Mouse (Mus musculus): ENCODE data around the gene Ranbp17.
"Not testable (repeated sequence)": the region's sequence is repeated elsewhere in the genome, so short reads cannot be mapped to it uniquely, and the experiment has no call there.

Gene Ranbp17

DNA sequence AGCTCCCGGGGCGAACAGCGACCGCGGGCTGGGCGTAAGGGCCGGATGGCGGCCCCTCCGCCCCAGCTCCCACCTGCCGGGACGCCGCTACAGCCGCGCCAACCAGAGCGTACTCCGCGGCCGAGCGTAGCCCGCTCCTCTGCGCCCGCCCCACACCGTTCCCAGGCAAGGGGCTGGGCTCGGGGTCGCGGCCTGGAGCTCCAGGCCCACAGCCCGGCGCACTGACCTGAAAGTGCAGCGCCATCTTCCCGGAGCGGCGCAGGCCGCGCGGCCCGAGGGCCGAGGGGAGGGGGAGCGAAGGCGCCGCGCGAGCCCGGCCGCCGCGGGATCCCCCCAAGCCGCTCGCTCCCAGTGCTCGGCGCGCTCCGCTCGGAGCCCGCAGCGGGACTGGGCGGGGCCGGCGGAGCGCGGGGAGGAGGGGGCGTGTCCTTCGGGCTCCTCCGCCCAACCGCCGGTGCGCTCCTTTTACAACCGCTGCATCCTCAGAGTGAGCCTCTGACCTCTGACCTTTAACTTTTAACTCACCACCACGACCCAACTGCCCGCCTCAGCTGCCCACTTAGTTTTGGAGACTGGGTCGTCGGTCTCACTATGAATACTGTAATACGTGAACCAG lies at the start of gene Ranbp17:
Gene Ranbp17 (minus strand): TSS at position 371 of the 616 bp plus-strand sequence.
- DNase-seq: peak; percentile 60 to 67

DNA sequence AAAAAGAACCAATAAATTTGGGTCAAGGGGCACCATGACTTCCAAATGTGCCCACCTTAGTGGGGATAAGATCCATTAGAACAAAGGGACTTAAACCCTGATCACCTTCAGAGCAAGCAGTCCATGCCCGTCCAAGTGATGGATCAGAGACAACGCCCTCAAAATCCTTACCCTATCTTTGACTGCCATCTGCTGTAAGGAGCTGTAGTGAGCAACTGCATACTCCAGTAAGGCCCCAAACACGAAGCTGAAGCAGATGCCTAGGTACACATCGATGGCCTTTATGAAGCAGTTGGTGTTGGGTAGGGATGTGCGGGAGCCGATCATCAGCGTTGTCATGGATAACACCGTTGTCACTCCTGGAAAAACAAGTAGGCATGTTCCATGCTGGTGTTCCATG lies 40.6 kb upstream of the Ranbp17 start:
- no peak for DNase-seq

DNA sequence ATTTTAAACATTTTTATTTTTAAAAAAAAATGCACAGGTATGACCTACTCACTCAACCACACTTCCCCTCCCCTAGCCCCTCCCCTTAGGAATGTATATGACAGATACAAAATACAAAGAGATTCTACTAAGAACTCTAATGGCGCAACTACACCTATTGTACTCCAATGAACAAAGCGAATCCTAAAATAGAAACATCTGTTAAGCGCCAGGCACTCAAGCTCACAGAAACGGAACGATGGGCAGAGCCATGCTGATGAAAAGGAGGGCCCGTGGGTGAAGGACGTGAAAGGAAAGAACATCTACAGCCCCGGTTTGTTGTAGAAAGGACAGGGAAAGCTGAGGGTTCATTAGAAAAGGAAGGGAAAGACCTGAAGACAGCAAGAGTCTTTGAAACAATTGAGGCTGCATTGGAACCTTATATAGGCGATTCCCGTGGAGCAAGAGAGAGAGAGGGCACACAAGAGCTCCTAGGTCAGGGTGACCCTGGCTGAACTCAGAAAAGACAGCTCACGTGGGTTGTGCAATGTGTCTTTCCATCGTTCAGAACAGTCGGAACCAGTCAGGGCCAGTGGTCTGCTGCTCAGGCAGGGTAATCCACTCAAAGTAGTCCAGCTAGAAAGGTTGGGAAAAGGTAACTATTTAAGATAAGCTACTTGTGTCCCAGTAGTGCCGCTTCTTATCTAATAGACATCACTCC lies 37.5 kb upstream of the Ranbp17 start:
- no peak for DNase-seq

DNA sequence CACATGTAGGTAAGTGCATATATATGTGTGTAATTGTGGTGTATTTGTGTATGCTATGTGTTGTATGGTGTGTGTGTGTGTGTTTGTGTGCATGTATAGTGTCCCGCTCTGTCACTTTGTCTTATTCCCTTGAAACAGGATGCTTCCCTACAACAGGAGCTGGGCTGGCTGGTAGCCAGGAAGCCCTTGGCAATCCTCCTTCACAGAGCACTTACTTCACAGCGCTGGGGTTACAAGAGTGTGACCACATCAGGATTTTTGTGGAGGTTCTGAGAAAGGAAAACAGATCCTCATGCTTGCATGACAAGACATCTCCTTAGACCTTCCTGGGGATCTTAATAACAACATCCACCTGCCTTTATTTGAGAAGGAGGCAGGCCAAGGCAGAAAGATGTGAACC lies 33.8 kb upstream of the Ranbp17 start:
- DNase-seq: peak; percentile 31 to 51

DNA sequence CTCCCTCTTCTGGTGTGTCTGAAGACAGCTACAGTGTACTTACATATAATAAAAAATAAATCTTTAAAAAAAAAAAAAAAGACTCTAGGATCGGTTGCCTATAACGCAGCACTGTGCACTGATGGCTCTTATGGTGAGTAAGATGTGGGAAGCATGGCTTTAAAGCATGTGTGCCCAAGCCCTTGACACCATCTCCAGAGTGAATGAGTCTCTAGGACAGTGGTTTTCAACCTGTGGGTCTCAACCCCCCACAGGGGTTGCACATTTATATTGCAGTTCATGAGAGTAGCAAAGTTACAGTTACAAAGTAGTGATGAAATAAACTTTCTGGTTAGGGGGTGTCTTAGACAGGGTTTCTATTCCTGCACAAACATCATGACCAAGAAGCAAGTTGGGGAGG lies 31.4 kb upstream of the Ranbp17 start:
- no peak for DNase-seq

DNA sequence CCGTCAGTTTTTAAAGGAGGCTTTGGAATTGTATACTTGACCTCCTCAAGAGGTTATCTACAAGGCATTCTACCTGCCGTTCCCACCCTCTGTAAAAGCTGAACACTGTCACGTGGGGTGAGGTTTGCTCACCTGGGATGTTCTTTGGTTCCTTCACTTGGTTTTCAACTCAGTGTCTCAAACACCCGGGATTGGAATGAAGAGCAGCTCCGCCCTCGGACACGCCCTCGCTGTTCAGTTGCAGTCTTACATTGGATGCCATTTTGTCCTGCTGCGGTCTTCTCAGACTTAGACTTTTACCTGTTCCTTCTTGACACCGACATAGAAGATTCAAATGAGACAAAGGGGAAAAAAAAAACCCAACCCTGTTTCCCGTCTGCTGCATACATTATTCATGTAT lies 30.6 kb upstream of the Ranbp17 start:
- DNase-seq: no peak

DNA sequence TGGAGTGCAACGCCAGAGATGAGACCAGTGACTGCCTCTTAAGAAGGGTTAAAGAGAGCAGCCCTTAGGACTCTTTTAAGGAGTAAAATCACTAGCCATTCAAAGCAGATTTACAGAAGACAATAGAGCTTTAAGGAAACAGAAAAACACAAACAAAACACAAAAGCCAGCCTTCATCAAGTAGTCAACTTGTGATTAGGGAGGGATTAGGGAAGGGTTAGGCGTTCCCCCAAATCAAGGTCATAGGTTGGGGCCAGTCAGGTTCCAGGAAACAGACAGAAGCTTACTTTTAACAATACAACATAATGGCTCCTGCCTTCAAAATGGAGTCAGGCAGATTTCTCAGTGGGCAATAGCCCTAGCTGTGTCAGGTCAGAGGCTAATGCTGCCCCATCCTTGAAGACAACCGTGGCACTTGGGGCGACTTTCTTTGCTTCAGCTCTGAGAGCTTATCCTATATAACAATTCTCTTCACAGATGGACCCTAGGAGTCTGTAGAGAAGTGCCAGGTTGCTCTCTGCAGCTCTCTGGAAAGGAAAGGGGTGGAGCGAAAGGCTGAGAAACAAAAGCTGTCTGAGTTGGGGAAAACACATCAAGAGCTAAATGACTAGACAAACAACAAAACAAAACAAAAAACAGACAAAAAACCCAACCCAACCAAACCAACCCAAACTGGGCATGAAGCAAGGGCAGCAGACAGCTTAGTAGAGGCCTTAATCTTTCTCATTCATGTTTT lies 24.0 kb upstream of the Ranbp17 start:
- DNase-seq: no peak

DNA sequence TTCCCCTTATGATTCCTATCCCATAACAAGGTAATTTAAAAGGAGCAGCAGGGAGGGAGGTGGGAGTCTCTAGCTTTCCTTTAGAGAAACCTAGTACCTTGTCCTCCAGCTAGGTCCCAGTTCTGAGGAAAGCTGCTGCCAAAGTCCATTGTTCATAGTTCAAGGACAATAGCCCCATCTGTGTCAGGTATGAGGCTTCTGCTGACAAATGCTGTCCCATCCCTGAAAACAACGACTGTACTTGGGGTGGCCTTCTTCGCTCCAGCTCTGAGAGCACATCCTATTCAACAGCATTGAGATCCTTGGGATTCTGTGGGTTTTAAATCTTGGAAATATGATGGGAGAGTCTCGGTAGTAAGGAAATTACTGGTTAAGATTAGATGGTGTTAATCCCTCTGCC lies 23.1 kb upstream of the Ranbp17 start:
- DNase-seq: no peak

DNA sequence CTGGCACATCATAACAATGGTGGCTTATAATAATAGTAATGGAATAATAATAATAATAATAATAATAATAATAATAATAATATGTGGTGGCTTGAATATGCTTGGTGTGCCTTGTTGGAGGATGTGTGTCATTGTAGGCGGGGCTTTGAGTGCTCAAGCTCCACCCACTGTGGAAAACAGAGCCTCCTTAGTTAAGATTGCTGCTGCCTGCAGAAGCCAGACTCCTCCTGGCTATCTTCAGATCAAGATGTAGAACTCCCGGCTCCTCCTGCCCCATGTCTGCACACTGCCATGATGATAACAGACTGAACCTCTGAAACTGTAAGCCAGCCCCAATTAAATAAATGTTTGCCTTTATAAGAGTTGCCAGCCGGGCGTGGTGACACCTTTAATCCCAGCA lies 21.0 kb upstream of the Ranbp17 start:
- DNase-seq: no peak

DNA sequence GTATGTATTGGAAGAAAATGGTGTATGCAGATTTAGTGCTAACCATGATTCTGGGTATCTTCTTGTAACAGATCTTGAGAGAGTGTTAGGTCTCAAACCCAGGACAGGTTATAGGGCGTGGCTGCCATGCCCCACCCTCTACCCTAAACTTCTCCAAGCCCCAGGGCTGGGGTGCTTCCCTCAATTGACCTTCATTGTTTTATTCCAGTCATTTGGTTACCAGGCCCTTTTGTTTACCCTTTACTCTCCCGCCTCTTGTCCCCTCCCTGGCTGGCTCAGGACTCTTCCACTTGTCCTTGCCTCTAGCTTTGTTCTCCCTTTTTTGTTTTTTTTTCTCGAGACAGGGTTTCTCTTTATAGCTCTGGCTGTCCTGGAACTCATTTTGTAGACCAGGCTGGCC lies 20.0 kb upstream of the Ranbp17 start:
- no peak for DNase-seq

DNA sequence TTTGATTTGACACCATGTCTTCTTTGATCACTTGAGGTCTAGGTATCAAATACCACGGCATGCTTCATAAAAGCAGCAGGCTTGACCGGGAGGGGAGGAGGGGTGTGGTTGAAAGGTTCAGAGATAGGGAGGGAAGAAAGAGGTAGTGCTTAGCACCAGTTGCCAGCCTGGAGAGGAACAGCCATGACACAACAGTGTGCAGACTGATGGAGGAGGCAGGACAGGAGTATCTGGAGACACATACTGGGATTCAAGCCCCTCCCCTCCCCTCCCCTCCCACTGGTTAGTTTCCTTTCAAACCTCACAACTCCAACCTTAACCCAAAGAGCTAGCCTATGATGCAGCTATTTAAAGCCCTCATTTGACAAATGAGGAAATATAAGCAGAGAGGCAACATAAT lies 16.0 kb upstream of the Ranbp17 start:
- DNase-seq: no peak

DNA sequence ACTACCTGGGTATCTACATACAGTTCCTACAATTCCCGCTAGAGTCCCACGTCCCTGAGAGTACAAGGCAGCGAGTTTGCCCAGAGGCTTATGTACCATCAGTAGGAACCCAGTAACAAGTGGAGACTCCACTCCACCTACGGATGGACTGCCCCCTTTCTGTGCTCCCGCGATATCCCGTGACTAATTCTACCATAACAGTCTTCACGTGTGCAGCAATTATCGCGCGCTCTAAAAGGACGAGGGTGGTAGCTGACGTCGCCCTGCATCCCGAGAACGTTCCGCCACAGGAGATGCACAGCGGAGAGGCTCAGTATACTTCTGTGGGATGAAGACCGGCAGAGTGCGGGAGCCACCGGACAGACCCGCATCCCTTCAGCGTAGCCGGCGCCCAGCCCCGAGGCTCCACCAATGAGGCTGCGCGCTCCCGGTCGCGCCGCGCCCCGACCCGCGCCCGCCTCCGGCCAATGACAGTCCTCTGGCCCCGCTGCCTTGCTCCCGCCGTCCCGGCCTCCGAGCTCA lies 631 bp downstream of the Ranbp17 start:
- DNase-seq: peak; percentile 62 to 73

DNA sequence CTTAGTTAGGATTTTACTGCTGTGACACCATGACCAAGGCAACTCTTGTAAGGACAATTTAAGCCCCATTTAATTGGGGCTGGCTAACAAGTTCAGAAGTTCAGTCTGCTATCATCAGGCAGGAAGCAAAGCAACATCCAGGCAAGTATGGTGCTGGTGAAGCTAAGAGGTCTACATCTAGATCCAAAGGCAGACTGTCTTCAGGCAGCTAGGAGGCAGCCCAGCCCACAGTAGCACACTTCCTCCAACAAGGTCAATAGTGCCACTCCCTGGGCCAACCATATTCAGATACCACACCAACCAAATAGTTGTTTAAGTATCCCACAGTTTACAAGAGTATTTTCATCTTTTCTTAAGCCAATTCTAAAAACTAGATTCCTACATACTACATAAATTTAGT lies 4.1 kb downstream of the Ranbp17 start:
- no peak for DNase-seq

DNA sequence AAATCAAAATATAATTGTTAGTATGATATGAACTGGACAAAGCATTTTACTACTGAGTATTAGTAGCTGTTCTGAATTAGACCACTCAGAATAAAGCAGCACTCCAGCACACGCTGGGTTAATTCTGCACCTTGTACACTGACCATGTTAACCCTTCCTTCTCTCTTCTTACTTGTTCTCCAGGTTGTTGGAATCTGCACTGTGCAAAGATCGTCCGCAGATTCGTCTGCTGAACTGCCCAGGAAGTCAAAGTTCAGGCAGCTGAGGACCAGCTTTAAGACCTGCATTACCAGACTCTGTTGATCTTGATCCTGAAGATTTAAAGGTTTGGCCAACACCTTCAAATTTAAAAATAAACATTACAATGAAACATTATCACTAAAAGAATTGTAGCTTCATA lies 27.8 kb downstream of the Ranbp17 start:
- DNase-seq: no peak

DNA sequence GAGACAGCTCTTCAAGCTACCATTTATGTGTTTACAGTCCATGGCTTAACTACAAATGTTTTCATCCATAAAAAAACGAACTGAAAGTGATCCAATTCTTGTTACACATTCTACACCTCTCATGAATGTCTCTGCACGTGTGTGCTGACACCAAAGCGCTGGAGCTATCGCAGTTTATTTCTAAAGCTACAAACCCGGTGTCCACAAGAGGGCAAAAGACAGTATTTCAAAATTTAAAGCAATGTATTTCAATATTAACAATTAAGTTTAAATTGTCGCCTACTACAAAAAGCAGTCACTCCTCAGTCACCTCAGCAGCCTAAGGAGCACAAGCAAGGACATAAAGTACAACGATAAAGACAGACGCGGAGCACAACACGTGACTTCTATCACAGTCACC lies 33.1 kb downstream of the Ranbp17 start:
- no peak for DNase-seq

DNA sequence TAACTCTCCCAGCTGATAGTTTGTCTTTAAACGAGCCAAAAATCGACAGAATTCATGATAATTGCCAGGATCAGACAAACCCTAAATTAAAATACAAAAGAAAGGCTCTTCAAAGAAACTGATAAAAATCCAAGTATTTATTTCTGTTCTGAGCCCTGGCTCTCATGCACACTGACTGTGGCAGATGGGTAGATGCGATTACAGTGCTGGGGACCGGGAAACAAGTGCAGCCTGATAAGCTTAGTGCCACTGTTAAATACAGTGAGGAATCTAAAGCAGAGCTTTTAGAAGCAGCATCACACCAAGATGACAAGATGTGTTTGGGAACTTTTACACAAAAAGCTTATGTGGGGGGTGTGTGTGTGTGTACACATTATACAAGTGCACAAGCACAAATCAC lies 34.3 kb downstream of the Ranbp17 start:
- no peak for DNase-seq

DNA sequence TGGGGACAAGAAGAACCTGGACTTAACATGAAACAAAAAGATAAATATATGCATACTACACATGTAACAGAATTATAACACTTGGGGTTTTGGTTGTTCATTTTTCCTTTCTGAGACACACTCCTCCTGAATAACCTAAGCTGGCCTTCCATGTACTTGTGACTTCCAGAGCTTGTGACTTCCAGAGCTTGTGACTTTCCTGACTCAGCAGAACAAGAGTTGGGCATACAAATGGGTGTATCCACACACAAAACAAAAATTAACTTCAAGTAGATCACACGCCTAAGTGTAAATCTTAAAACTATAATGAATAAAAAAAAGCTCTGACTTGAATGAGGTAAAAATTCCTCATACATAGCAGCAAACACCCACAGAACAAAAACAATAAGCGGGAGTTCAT lies 36.9 kb downstream of the Ranbp17 start:
- DNase-seq: no peak

DNA sequence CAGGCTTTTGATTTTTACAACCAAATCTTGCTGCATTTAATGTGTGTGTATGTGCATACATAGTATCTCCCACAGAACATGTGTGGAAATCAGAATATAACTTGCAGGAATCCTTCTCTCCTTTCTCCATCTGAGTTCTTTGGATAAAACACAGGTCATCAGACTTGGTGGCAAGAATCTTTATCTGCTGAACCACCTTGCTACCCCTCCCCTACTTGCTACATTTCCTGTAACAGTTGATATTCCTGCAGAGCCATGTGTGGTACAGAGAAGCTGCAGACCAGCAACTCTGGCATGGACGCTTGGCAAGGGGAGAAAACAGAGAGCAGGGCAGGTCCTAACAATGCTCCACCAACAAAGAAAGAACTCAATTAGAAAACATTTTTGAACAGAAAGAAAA lies 52.4 kb downstream of the Ranbp17 start:
- no peak for DNase-seq

DNA sequence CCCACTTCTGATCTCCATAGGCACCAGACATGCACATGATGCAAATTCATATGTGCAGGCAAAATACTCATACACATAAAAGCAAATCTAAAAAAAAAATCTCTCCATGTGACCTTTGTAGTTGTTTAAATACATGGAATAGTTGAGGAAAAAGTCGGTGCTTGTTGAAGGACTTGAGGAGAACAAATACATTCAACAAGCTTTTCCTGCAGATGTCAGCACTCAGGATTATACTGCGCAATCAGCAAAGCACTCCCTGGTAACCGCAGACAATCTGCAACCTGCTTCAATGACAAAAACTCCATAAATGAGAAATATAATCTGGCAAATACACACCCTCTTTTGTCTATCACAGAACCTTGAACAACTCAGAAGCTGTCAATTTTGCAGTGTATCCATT lies 59.5 kb downstream of the Ranbp17 start:
- DNase-seq: no peak

DNA sequence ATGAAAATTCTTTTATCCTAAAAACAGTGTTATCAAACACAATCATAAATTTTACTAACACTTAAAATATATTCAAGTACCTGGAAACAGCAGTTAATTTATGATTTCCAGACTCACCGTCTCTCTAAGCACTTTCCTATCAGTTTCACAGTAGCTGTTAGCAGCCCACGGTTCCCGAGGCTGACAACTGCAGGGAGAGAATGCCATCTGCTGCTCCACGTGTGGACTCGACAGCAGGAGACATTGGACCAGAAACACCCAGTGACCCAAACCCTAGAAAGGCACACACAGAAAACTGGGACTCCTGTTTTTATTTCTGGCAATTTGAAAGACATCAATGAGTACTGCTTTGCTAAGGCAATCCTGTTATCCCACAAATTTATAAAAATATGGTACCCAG lies 79.7 kb downstream of the Ranbp17 start:
- DNase-seq: no peak

DNA sequence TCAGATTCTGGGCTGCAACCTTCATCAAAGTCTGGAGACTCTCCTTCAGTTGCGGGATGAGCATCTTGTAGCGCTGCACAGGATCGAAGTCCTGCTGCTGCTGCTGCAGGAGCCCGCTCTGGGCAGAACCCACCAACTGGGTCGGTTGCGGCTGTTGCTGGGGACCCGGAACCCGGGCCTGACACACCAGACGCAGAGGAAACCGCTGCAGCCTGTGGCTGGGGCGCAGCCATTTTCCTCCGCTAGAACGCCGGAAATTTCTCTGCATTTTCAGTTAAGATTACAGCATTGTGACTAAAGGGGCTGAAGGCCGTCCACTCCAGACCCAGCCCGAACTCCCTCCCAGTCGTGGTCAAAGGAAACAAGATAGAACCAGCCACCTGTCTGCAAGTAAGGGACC lies 85.3 kb downstream of the Ranbp17 start:
- not testable (repeated sequence) for DNase-seq

DNA sequence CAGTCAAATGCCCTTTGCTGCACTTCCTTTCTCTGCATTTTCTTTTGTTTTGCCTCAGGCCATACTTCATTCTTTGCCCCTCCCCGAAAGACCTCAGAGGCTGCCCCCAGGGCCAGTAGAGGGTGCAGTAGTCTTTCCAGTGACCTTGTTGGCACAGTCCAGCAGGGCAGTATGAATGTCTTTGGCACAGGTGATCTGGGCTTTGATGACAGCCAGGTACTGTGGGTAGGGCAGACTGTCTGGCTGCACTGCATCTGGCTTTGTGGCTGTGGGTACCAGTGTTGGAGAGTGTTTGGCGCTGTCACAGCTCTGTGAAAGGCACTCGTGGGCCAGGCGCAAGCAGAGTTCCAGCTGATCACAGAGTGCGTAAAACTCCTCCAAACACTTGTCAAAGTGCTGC lies 85.8 kb downstream of the Ranbp17 start:
- DNase-seq: not testable (repeated sequence)

DNA sequence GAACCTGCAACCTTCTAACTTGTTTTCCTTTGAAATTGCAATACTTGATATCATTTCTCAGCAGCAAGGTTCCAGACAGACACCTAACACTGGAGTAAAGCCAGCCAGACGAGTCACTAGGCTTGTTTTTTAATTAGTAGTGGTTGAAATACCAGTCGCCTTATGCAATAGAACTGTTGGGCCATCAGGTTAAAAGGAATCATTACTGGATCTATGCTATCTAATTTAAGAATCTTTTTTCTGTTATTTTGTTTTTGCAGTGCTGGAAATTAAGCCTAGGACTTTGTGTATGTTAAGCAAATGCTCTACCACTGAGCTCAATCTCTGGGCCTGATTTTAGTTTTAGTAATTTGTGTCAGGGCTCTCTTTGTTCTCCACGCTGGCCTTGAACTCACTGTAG lies 91.3 kb downstream of the Ranbp17 start:
- DNase-seq: no peak

DNA sequence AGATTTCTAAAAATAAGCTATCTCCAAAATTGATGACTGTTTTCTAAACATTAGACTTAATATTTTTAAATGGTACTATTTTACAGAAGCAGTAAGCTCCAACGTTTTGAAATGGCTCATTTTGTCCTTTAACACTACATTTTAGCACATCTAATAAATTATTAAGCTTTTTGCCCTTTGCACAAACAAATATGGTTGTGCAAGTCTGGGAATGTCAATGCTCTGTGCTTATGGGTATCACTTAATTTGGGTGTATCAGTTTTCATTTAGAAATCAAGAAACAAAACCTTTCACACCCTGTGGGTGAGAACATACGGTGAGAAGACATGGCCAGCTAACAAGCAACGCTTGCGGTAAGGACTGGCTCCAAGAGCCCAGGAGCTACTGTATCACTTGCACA lies 108.9 kb downstream of the Ranbp17 start:
- no peak for DNase-seq

All from lung, postnatal 4 days (tissue).